Mouse (Mus musculus) R1 (cell line): ENCODE results near the gene Popdc2.

Experiments
- DNase-seq: peaks from one replicate; pipeline ENCODE4 v3.0.0-alpha.2; 2018; ENCODE audit warnings: low read depth, low spot score

Gene Popdc2

GRCm38 (mm10) chr16:38400311-38400960 is 38.4 kb downstream of the Popdc2 start:
- no peak for DNase-seq

DNA sequence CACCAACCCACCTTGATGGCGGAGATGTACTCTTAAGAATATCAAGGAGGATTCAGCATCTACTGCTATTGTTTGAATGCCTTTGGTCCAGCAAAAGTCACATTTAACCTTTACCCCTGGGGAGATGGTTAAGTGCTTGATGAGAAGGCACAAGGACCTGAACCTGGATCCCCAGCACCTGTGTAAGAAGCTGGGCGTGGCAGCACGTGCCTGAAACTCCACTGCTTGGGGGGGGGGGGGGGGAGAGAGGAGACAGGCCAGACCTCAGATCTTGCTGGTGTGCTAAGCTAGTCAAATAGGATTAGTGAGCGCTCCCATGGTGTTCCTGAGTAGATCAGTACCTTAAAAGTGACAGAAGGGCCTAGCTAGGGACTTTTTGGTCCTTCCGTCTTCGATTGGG is 39.5 kb downstream of the Popdc2 start:
- DNase-seq = peak; percentile 19

DNA sequence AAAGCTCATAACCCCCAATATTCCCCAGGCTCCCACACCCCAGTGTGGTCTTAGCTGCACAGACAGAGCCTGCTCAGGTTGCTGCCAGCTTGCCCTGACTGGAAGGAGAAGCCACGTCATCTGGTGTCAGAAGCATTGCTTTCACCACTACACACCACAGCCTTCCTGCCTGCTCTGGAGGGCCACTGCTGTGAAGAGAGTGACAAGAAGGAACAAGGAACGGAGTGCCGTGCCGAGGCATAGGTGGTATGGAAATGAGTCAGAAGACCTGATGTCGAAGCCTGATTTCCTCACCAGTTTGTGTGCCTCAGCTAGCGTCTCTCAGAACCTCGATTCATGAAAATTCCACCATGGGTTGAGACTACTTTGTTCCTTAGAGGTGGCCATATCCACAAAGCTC is 41.6 kb downstream of the Popdc2 start:
- no peak for DNase-seq

GRCm38 (mm10) chr16:38406293-38406692 is 44.3 kb downstream of the Popdc2 start:
- DNase-seq = no peak

DNA sequence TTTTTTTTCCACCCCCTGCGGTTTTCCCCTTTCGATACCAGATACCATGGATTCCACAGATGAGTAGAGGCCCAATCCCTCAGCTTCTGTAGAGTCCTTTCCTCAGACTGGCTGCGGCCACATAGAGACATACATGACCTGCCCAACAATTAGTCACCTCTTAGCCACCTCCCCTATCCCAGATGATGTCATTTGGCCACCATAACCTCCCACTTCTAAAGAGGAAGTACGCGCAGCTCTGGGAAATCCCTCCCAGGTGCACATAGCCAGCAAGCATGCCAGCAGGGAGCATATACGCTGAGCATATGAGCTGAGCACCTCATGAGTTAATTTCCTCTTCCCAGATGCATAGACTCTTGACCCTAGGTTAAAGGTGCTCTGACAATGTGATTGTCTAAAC is 44.7 kb downstream of the Popdc2 start:
- DNase-seq = peak; percentile 78

GRCm38 (mm10) chr16:38407584-38407983 is 45.6 kb downstream of the Popdc2 start:
- peak; percentile 89 for DNase-seq

GRCm38 (mm10) chr16:38408416-38408815 is 46.4 kb downstream of the Popdc2 start:
- no peak for DNase-seq

DNA sequence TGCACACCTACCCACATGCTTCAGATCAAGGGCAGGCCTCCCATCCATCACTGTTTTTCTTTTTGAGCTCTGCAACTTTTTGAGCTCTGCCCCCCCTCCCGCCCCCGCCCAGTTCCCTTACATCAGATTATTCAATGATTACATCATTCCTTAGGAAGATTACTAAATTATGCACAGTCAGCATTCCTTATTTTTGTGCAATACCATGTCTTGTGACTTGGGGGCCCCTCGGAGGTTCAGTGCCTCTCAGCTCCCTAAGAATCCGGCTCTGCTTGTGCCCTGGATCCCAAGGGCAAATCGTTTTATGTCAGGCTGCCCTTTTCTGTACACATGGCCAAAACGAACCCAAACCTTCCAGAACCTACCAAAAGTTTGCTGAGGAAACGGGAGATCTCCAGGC is 52.9 kb downstream of the Popdc2 start:
- no peak for DNase-seq

DNA sequence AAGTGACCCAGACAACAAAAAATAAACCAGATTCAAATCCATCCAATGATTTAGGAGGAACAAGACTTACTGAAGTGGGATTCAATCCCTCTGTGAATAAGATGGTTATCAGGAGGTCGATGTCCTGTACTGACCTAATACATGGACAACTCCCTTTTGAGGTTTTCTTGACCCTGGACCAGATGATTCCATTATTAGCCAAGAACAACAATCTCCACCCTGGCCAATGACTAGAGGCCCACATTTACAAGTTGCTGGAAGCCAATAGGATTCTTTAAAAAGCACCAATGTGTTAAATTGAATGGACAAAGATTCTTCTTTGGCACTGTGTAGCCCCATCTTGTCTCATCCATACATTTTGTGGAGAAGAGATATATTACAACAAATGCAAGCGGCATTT is 63.4 kb downstream of the Popdc2 start:
- DNase-seq = no peak

- no peak for DNase-seq
These were observed 63.8 kb downstream of the Popdc2 start for GRCm38 (mm10) chr16:38425799-38426198.
